Mouse (Mus musculus): Measurements from ENCODE around the gene Tipin.
A peak's percentile ranks its signal among the peaks of the same experiment; 100 is the strongest.
"Not testable (repeated sequence)": the region's sequence is repeated elsewhere in the genome, so short reads cannot be mapped to it uniquely, and the experiment has no call there.

Tipin gene

DNA sequence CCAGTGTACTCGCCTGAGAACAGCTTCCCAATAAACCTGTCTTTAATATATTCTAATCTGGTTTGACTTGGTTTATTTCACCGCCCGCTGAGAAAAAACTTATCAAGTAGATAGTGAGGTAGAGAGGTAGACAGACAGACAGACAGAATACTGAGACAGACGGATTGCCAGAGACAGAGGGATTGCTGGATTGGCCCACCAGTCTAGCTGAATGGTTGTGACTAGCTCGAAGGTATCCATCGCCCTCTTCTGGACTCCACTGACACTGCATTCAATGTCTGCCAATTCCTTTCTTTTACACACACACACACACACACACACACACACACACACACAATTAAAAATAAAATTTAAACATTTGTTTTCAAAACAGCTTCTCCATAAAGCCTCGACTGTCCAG is 8.8 kb upstream of the Tipin start:
- DNase-seq = peak; percentile 60

DNA sequence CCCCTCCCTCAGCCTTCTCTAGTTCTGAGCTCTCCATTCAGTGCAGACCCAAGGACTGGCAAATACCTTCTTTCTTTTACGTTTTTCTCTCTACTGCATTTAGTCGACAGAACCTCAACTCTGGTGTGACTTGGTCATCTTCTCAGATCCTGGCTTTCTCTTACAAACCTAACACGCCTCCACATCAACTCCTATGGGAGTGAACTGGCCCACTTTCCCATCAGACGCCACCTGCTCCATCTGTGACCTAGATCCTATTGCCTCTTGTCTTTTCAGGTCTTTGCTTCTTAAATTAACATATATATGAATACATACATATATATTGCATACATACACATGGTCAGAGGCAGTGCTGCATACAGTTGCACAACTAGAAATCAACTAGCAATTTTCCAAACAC is 7.6 kb upstream of the Tipin start:
- no peak for DNase-seq

DNA sequence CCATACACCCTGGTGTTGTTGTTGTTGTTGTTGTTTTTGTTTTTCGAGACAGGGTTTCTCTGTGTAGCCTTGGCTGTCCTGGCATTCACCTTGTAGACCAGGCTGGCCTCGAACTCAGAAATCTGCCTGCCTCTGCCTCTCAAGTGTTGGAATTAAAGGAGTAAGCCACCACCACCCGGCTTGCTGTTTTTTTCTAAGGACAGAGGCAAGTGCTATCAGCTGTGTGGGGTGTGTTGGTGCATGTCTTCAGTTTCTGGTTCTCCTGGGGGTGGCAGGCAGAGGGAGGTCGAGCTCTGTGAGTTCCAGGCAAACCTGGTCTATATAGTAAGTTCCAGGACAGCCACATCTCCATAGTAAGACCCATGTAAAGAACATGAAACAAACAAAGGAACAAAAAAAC is 7.1 kb upstream of the Tipin start:
- DNase-seq = no peak

DNA sequence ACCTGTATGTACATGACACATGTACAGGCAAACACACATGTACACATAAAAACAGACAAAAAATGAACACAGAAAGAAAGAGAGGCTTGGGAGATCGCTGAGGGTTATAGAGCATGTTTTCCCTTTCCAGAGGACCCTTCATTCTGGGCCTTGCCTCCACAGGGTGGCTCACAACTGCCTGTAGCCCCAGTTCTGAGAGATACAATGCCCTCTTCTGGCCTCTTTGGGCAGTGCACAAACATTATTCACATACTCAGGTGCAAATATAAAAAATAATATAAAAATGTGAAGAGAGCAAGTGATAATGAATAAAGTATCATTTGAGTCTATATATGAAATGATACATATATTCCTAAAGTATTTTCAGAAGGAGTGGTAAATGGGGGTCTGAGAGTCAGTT is 6.5 kb upstream of the Tipin start:
- DNase-seq = no peak

DNA sequence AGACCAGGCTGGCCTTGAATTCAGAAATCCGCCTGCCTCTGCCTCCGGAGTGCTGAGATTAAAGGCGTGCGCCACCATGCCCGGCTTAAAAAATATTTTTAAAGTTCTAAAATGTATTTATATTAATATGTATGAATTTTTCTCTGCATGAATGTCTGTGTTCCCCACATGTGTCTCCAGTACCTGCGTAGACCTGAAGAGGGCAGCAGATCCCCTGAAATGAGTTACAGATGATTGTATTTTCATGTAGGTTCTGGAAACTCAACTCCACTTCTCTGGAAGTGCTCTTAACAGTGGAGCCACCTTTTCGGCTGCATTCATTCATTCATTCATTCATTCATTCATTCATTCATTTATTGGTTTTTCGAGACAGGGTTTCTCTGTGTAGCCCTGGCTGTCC is 3.7 kb upstream of the Tipin start:
- peak; percentile 79 for DNase-seq

DNA sequence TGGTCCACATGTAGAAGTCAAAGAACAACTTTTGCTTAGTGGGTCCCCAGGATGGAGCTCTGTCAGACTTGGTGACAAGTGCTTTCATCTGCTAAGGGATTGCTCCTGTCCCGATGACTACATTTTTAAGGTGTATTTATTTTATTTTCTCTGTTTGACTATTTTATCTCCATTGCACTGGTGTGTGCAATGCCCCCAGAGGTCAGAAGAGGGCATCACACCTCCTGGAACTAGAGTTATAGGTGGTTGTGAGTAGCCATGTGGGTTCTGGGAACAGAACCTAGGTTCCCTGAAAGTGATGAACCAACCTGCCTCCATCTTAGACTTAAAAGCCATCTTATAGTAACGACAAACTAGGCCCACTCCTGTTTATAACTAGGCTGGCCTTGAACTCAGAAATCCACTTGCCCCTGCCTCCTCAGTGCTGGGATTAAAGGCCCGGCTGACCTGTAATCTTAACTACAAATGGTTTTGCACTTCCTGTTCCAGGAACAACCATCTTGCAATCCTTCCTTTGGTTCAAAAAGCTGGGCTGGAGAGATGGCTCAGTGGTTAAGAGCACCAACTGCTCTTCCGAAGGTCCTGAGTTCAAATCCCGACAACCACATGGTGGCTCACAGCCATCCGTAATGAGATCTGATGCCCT is 2.6 kb upstream of the Tipin start:
- no peak for DNase-seq

DNA sequence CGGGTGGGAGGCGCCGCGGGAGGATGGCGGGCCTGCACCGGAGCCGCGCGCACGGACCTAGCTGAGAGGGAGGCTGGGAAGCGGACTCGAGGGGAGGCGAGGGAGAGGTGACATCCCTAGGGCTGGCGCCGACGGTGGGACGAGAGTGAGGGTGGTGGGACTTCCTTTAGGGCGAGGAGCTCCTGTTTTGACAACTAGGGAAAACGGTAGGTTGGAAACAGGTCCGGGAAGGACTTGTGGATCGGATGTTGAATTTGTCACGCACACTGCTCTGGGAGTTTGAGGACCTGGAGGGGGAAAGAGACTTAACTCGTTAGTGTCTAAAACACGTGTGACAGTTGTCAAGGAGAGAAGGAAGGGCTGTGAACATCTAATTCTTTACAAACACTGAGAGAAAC is 399 bp downstream of the Tipin start:
- no peak for DNase-seq

DNA sequence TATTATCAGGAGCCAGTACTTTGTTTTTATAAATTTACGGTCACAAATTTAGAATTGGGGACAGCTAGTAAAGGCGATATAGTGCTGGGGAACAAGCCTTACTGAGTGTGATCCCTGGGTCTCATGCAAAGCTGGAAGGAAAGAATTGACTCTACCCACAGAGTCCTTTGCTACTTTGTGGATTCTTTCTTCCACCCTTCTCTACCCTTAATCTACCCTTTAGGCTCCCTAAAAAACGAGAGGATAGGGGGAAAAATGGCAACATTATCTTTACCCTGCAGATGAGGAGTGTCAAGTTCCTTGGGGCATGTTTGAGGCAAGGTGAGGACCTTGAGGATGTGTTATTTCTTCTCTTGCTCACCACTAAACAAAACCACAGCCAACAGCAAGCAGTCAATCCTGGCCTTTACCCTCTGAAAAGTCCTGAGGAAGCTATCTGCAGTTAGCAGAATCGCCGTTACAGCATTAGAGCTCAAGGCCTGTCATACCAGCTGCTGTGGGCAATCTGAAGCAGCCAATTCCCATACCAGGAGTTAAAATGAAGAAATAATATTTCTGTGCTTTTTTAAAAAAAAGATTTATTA is 1.1 kb downstream of the Tipin start:
- DNase-seq = no peak

DNA sequence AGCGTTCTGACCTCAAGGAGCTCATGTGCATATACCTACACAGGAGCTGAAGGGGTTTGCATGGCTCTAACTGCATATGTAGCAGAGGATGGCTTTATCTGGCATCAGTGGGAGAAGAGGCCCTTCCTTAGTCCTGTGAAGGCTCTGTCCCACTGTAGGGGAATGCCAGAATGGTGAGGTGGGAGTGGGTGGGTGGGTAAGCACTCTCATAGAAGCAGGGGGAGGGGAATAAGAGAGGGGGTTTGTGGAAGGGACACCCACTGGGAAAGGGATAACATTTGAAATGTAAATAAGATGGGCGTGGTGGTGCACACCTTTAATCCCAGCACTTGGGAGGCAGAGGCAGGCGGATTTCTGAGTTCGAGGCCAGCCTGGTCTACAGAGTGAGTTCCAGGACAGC is 21.7 kb downstream of the Tipin start:
- not testable (repeated sequence) for DNase-seq

DNA sequence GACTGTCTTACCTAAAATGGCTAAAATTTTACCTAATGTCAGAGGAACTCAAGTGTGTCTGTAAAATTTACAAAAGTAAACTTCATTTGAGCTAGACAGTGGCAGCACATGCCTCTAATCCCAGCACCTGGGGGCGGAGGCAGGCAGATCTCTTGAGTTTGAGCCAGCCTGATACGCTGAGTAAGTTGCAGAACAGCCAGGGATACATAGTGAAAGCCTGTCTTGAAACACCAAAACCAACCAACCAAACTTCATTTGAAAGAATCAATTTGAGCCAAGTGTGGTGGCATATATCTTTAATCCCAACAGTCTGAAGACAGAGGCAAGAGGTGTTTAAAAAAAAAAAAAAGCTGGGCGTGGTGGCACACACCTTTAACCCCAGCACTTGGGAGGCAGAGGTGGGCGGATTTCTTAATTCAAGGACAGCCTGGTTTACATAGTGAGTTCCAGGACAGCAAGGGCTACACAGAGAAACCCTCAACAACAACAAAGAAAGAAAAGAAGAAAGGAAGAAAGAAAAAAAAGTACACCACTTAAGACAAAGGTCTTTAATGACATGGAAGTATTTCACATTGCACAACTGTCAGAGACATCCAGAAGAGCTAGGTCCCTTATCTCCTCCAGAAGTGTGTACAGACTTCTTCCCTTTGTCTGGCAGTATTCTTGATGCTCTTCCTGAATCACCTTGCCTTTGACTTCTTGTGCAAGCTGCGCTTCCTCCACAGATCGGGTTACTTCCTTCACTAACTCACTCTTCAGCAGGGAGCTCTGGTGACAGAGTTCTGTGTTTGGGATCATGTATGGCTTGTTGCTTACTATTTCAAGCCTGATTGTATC is 25.3 kb downstream of the Tipin start:
- no peak for DNase-seq

DNA sequence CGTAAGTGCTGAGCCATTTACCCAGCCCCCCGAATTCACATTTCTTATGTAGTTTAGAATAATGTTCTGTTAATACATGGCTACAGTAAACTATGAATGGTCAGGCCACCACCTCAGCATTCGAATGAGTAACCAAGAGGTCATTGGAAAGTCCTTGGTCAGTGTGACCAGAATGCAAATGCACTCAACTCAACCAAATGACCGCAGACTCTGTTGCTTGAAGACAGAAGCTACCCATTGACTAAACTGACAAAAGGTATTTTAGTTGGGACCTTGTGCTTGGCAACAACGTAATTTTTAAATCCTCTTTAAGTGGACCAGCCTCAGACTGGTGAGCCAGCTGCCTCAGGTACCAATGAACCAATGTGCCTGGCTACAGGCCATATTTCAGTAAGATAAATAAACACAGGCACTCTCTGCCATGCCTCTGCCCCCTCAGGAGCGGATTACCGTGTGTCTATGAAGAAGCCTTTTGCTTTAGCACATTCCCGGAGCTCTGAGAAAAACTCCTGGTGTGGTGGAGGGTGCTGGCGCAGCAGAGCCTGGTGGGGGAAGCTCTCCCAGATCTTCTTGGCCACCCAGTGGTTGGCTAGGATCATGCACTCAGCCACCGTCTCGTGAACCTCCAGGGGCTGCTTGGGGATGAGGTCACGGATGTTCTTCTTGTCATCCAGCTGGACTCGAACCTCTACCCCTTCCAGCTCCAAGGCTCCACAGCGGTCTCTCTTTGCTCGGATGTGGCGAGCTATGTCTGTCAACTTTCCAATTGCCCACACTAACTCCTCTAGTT is 29.8 kb downstream of the Tipin start:
- DNase-seq = peak; percentile 15

DNA sequence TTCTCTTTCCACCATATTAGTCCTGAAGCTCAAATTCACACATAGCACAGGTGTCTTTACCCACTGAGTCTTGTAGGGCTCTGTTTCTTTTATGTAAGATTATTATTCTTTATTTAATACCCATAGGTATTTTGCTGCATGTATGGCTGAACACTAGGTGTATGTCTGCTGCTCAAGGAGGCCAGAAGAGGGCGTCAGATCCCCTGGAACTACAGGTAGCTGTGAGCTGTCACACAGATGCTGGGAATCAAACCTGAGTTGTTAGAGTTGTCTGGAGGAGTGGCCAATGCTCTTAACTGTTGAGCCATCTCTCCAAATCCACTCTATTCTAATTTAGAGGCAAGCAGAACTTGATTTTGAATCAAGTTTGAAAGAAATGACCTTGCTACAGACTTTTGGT is 30.7 kb downstream of the Tipin start:
- no peak for DNase-seq

DNA sequence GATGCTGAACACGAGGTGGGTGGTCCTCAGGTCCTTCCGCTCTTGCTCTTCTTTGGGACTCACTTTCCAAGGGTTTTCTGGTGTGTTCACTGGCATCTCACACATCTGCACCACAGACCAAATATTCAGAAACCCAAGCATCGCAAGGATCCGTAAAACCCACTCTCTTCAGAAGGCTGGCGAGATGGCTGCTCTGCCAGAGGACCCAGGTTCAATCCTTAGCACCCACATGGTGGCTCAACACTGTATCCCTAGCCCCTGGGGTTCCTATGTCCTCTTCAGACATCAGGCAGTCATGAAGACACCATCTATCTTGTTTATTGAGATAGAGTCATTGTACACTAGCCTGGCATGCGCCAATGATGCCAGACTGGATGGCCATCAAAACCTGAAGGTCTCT is 33.3 kb downstream of the Tipin start:
- no peak for DNase-seq

DNA sequence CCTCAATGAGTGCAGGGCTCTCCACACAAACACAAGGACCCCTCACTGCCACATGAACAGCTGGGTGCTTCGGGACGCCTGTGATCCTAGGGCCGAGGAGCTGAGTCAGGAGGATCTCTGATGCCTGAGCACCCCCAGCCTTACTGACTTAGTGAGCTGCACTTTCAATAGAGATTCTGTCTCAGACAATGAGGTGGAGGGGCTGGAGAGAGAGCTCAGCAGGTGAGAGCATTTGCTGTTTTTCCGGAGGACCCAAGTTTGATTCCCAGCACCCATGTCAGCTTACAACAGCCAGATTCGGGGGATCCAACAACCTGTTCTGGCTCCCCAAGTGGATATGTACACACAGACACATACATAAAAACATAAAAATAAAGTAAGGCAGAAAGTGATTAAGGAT is 35.6 kb downstream of the Tipin start:
- DNase-seq = no peak

DNA sequence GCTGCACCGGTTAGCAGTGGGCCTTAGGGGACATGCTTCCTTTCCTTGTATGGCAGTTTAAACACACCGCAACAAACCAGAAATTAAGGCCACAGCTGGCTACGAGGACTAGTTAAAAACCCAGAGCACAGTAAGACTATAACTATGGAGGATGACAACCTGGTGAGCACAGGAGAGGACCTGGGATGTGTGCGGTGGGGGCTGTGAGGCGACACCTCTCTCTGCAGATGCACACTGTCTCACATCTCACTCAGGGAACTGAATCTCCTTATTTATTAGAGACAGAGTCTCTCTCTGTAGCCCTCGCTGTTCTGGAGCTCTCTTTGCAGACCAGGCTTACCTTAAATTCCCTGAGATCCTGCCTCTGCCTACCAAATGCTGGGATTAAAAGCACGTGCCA is 42.6 kb downstream of the Tipin start:
- DNase-seq = no peak

DNA sequence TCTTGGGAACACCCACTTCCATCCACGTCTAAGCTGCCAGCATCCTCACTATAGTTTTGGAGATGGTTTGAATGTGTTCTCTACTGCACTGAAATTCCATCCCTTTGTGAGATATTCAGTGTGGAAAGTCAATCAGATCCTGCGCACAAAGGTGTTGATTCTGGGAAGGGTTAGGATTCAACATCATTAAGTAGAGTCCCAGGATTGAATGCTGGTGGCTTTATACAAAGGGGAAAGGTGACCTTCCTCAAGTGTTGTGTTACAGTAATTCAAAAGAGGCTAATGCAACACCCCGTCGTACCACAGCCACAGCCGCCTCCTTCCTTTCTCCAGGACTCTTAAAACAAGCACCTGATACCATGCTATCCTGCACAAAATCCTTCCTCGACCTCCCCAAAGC is 54.4 kb downstream of the Tipin start:
- DNase-seq = no peak

DNA sequence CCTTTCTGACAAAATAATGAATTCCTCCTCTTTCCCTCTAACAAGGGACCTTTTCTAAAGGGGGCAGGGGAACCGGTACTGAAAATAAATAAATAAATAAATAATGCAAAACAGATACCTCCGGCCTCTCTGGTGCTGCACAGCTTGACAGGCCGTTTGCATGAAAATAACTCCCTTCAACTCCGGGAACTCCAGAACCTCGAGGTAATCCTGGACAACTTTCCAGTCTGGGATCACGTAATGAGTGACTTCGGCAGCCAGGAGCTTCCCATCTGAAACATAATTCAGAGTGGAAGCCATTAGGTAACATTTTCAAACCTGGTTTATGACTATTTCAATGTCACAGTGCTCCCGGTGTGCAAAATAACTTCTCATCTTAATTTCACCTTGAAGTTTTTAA is 58.0 kb downstream of the Tipin start:
- peak; percentile 7 for DNase-seq

DNA sequence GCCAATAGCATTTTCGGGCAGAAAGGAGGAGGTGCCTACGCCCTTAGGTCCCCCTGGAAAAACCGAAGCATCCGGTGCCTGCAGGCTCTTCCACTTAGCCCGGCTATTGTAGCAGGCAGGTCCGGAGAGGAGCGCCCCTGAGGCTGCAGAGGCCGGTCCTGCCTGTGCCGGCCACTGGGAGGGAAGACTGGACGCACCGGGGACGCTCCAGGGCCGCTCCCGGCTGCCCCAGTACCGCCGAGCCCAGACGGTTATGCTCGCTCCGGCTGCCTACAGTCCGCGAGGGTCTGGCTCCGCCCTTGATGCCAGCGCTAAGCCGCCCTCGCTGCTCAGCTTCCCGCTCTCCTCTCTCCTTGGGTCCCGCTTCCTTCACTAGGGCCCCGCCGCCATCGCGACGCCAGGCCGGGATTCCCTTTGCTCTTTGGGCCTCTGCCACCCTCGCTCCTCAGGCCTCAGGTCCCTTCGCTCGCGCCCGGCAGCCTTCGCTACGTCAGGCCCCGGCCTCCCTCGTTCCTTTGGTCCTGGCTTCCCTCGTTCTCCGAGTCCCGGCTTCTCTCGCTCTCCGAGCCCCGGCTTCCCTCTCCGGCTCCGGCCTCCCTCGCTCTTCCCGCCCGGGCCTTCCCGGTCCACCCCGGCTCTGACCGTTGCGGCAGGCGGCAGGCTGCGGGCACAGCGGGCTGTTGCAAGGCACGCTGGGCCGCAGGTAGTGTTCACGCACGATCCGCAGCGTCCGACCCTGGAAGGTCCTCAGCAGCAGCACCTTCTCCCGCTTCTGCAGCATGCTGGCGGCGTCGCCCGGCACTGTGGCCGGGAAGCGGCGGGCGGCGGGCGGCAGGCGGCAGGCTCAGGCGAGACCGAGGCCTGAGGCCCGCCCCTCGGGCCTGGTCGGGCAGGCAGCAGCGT is 59.2 kb downstream of the Tipin start:
- DNase-seq = peak; percentile 87

DNA sequence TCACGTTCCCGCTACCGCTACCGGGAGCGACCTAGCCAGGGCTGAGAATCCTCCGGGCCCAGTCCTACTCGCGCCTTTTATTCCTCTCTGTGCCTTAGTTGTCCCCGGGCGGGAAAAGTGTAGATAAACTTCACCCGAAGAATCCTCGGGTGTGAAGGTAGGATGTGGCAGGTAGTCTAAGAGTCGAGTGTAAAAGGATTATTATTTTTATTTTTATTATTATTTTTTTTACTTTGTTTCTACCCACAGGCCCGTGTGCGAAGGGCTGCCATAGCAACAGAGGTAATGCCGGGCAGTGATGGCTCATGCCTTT is 59.8 kb downstream of the Tipin start, which contains the start of gene Dis3l:
Dis3l (minus strand) TSS at position 35 of the 313 bp plus-strand sequence.
- DNase-seq = no peak

DNA sequence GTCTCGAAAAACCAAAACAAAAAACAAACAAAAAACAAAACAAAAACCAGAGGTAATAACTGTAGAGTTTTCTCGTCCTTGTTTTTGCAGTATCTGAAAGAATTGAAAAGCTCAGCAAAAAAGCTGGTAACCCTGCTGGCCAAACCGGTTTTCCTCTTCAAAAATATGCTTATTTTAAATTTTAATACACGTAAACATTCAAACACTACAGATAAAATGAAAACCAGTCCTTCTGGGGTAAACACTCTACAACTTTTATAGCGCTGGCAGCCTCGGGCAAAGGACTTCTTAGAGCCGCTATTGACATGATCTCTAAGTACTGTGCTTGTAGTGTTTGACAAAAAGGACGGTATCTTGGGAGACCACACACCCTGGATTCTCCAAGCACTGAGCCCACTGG is 60.3 kb downstream of the Tipin start:
- no peak for DNase-seq

DNA sequence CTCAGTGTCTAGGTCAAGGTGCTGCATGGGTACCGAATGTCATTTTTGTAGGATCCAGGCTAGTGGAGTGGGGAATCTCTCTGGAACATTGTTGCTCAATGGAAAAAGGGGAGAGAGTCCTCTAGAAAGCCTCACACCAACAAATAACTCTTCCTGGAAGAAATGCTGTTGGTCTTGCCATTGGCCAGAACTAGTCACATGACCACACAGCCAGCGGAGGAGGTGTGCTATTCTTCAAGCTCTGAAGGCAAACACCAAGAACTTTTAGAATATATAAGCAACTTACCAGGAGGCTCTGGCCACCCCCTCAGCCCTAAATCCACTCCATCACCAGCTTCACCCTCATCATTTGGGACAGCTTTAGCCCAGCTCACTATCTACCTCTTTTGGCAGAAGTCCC is 62.3 kb downstream of the Tipin start:
- no peak for DNase-seq

DNA sequence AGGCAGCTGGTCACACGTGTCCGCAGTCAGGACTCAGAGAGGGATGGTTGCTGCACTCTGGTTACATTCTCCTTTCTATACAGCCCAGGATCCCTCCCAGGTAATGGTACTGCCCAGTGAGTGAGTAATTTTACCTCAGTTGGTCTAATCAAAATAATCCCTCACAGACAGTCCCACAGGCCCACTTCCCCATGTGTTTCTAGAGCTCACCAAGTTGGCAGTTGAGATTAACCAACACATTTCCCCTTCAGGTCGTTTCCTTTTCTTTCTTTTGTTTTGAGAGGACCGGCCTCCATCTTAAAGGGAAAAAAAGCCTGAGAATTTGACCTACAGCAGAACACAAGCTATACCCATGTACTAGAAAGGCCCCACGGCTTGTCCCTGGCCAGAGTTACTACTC is 64.5 kb downstream of the Tipin start:
- no peak for DNase-seq

DNA sequence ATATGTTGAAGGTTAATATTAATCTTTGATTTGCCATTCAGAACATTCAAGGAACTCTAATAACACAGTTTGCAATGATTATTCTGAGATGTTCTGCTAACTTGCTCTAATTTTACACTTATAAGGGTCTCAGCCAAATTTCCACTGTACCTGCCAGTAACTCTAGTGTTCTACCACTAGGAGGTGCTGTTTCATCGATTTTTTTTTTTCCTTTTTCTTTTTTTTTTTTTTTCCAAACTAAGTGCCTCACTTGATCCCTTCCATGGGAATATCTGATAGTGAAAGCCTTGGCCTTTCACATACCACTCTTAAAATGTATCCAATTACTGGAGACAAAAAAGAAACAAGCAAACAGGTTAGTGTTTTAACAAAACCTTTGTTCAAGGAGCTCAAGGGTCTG is 66.0 kb downstream of the Tipin start:
- no peak for DNase-seq
